Mouse (Mus musculus) forebrain, embryonic 11.5 days (tissue): ENCODE measurements around the gene Drg2. TPM values are rescaled to one million over a fixed set of nuclear protein-coding genes. Genes with fewer than 3 reads are reported as not detected.
A peak's percentile ranks its signal among the peaks of the same experiment; 100 is the strongest.

Experiments used
- ATAC-seq: fragments of 200-750 bp; cut with Nextera tagmentation; replicated peaks from 2 replicates; pipeline ENCODE4 v1.8.0; 2017; ENCODE audit warnings: moderate TSS enrichment; ENCODE audit not compliant: low FRiP score
- DNase-seq: peaks from one replicate; pipeline ENCODE4 v3.0.0-alpha.2; 2017; ENCODE audit warnings: low spot score
- H3K27ac ChIP-seq: fragments of 300-500 bp; sonication (generic); 2 replicates; pipeline ENCODE4 v1.5.1; 2014; ENCODE audit warnings: low read depth, low read length
- H3K27me3 ChIP-seq: fragments of 300-500 bp; sonication (generic); 2 replicates; pipeline ENCODE4 v1.6.1; 2014; ENCODE audit warnings: mild to moderate bottlenecking, low read length, mixed read lengths; ENCODE audit not compliant: control insufficient read depth, insufficient read depth
- H3K36me3 ChIP-seq: fragments of 300-500 bp; sonication (generic); 2 replicates; pipeline ENCODE4 v1.6.1; 2014; ENCODE audit warnings: mild to moderate bottlenecking, low read length, moderate library complexity, mixed read lengths; ENCODE audit not compliant: control insufficient read depth, insufficient read depth
- H3K4me1 ChIP-seq: fragments of 300-500 bp; sonication (generic); replicated peaks from 2 replicates; pipeline ENCODE4 v1.6.1; 2014; ENCODE audit warnings: low read length, mixed read lengths; ENCODE audit not compliant: control insufficient read depth, insufficient read depth
- H3K4me2 ChIP-seq: fragments of 300-500 bp; sonication (generic); 2 replicates; pipeline ENCODE4 v1.6.1; 2014; ENCODE audit warnings: low read depth, mild to moderate bottlenecking, low read length, moderate library complexity, mixed read lengths; ENCODE audit not compliant: severe bottlenecking
- H3K4me3 ChIP-seq: fragments of 300-500 bp; sonication (generic); 2 replicates; pipeline ENCODE4 v1.5.1; 2014; ENCODE audit warnings: low read depth, low read length
- H3K9ac ChIP-seq: fragments of 300-500 bp; sonication (generic); 2 replicates; pipeline ENCODE4 v1.6.1; 2014; ENCODE audit warnings: low read length
- H3K9me3 ChIP-seq: fragments of 300-500 bp; sonication (generic); 2 replicates; pipeline ENCODE4 v1.6.1; 2016; ENCODE audit warnings: low read length, mixed read lengths; ENCODE audit not compliant: control insufficient read depth
- WGBS: fragments of 180-500 bp; shearing (Covaris S2); extraction: QIAGEN DNeasy Blood & Tissue Kit; methylation state at CpG from one replicate; pipeline ENCODE4 v1.1.7; 2014; 5-methylcytosine and 5-hydroxymethylcytosine counted together
- polyA plus RNA-seq: library from polyadenylated mRNA; unstranded; fragments of >200 nt; fragmentation: Nextera tagmentation; extraction: Ambion mirVana; gene quantifications from 2 replicates; pipeline ENCODE4 v1.2.1, GENCODE M21; 2014

The Drg2 gene
- polyA plus RNA-seq, 1 experiment from 2014 or later, result 121 TPM

GRCm38 (mm10) chr11:60442896-60443295 lies 11.5 kb upstream of the Drg2 start:
- DNase-seq (no peak), ATAC-seq (no peak)
- Histone ChIP-seq H3K36me3 (no peaks in the 10 kb centered on the region), H3K27me3 (no peaks in the 10 kb centered on the region), H3K4me2 (no peak overlapping the region), H3K27ac (no peak overlapping the region), H3K4me1 (no peaks in the 10 kb centered on the region), H3K9me3 (no peaks in the 10 kb centered on the region), H3K4me3 (no peak overlapping the region), H3K9ac (no peak overlapping the region)
- 92% methylated on average over 6 of the region's 6 CpGs for WGBS

- no peak for ATAC-seq
- no peak for DNase-seq
- Histone ChIP-seq H3K9me3 (no peaks in the 10 kb centered on the region), H3K27ac (no peak overlapping the region), H3K4me3 (no peak overlapping the region), H3K9ac (no peak overlapping the region), H3K27me3 (no peaks in the 10 kb centered on the region), H3K36me3 (no peaks in the 10 kb centered on the region), H3K4me2 (no peak overlapping the region), H3K4me1 (no peaks in the 10 kb centered on the region)
- WGBS, result 84% methylated on average over 4 of the region's 4 CpGs
Measured at GRCm38 (mm10) chr11:60444007-60444406, 10.4 kb upstream of the Drg2 start.

- WGBS, result under 1% methylated on average over 17 of the region's 17 CpGs
- no peaks in the 10 kb centered on the region; the same call in 1 of the 2 replicates for H3K36me3 ChIP-seq
- H3K4me2 ChIP-seq, result peak overlapping the region; percentile 96
- DNase-seq (peak; percentile 56), ATAC-seq (0 out of 2 replicates have a peak, but pooled peaks have one; percentile 5)
- no peaks in the 10 kb centered on the region for H3K9me3 ChIP-seq
- H3K4me3 ChIP-seq, result peak overlapping the region; percentile 79
- peak overlapping the region; percentile 72 for H3K9ac ChIP-seq
- no peaks in the 10 kb centered on the region for H3K27me3 ChIP-seq
- H3K27ac ChIP-seq, result no peak overlapping the region
- peaks cover 4% of the 10 kb centered on the region; the same call in 1 of the 2 replicates for H3K4me1 ChIP-seq
Measured at GRCm38 (mm10) chr11:60454745-60455087, 325 bp downstream of the Drg2 start.

GRCm38 (mm10) chr11:60457973-60458372 lies 3.6 kb downstream of the Drg2 start:
- 96% methylated on average over 1 of the region's 1 CpGs for WGBS
- H3K27me3 ChIP-seq, result no peaks in the 10 kb centered on the region
- peaks cover 4% of the 10 kb centered on the region; the same call in 1 of the 2 replicates for H3K4me1 ChIP-seq
- H3K4me3 ChIP-seq, result no peak overlapping the region
- ATAC-seq (no peak), DNase-seq (no peak)
- H3K36me3 ChIP-seq, result peaks cover 4% of the 10 kb centered on the region; the same call in 1 of the 2 replicates
- no peak overlapping the region for H3K9ac ChIP-seq
- no peak overlapping the region for H3K27ac ChIP-seq
- H3K4me2 ChIP-seq, result no peak overlapping the region
- no peaks in the 10 kb centered on the region for H3K9me3 ChIP-seq

- DNase-seq (peak; percentile 72), ATAC-seq (no peak)
- Histone ChIP-seq H3K27me3 (no peaks in the 10 kb centered on the region), H3K9ac (no peak overlapping the region), H3K36me3 (peaks cover 2% of the 10 kb centered on the region; the same call in 1 of the 2 replicates), H3K9me3 (no peaks in the 10 kb centered on the region), H3K4me2 (no peak overlapping the region), H3K4me1 (no peaks in the 10 kb centered on the region), H3K4me3 (no peak overlapping the region), H3K27ac (no peak overlapping the region)
- WGBS, result 96% methylated on average over 2 of the region's 2 CpGs
Measured at GRCm38 (mm10) chr11:60465943-60466380, 11.6 kb downstream of the Drg2 start.

GRCm38 (mm10) chr11:60469039-60469438 lies 14.6 kb downstream of the Drg2 start, which contains the start of gene Myo15:
Gene Myo15, plus strand, starts transcription at chr11:60469339.
- Histone ChIP-seq H3K4me3 (no peak within 1 kb of the TSS), H3K27ac (no peak within 1 kb of the TSS), H3K4me1 (no peaks in the 10 kb centered on the region), H3K9me3 (no peaks in the 10 kb centered on the region), H3K27me3 (no peaks in the 10 kb centered on the region), H3K36me3 (no peaks in the 10 kb centered on the region; the same call in 1 of the 2 replicates), H3K9ac (no peak within 1 kb of the TSS), H3K4me2 (no peak within 1 kb of the TSS)
- DNase-seq (no peak), ATAC-seq (no peak)
- WGBS, result 94% methylated on average over 3 of the region's 3 CpGs

- H3K4me3 ChIP-seq, result no peak overlapping the region
- no peak overlapping the region for H3K9ac ChIP-seq
- H3K36me3 ChIP-seq, result no peaks in the 10 kb centered on the region; the same call in 1 of the 2 replicates
- ATAC-seq, result no peak
- 80% methylated on average over 8 of the region's 9 CpGs for WGBS
- H3K4me1 ChIP-seq, result no peaks in the 10 kb centered on the region
- no peaks in the 10 kb centered on the region for H3K9me3 ChIP-seq
- no peak for DNase-seq
- H3K27me3 ChIP-seq, result no peaks in the 10 kb centered on the region
- no peak overlapping the region for H3K27ac ChIP-seq
- H3K4me2 ChIP-seq, result no peak overlapping the region
Measured at GRCm38 (mm10) chr11:60470743-60471142, 16.4 kb downstream of the Drg2 start.

- DNase-seq (no peak), ATAC-seq (no peak)
- Histone ChIP-seq H3K27me3 (no peaks in the 10 kb centered on the region), H3K27ac (no peak overlapping the region), H3K9ac (no peak overlapping the region), H3K4me3 (no peak overlapping the region), H3K9me3 (no peaks in the 10 kb centered on the region), H3K4me1 (no peaks in the 10 kb centered on the region), H3K36me3 (no peaks in the 10 kb centered on the region), H3K4me2 (no peak overlapping the region)
- 79% methylated on average over 5 of the region's 5 CpGs for WGBS
Measured at GRCm38 (mm10) chr11:60474534-60474933, 20.1 kb downstream of the Drg2 start.

GRCm38 (mm10) chr11:60475668-60476362 lies 21.4 kb downstream of the Drg2 start:
- Histone ChIP-seq H3K9me3 (no peaks in the 10 kb centered on the region), H3K4me1 (no peaks in the 10 kb centered on the region), H3K27ac (no peak overlapping the region), H3K4me3 (no peak overlapping the region), H3K9ac (no peak overlapping the region), H3K4me2 (no peak overlapping the region), H3K27me3 (no peaks in the 10 kb centered on the region), H3K36me3 (no peaks in the 10 kb centered on the region)
- no peak for ATAC-seq
- 88% methylated on average over 5 of the region's 5 CpGs for WGBS
- no peak for DNase-seq
